ENCODE assay signal across 9 mouse cellular contexts in the genomic region with DNA sequence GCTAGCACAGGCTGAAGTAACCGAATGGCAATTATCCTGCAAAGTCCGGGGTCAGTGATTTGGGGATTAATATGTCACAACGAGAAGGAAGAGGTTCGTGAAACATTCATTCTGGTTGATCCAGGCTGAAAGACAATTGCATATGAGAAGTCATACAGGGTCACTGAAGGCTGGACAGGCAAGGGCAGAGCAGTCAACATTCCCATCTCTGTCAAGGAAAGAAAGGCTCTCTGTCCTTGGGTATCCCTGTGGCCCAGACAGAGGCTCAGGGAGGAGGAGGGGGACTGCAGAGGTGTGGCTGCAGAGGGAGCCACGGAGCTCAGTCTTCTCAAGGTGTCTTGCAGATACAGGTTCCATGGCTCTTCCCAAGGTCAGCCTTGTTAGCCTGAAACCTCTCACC.
DNase-seq lines count a peak whose midpoint lies in the region; ATAC-seq and TF ChIP-seq lines count a peak whose summit lies in the region.
"Had no signal": no experiment of that assay in that cellular context is flagged by ENCODE, and none has a peak within 500 bp of the region (broad histone marks: within the 10 kb centered on the region; RNA-seq: fewer than 3 reads in every experiment).

No protein-coding gene starts in this region.

- ATAC-seq in forebrain, embryonic 14.5 days = no peak
- ATAC-seq in intestine, postnatal 0 days = no peak
- ATAC-seq in midbrain, embryonic 15.5 days (replicated peaks) = no peak

- intact Hi-C loops in left cerebral cortex, adult 2 months (cut with DNase I) = no loop called here
- intact Hi-C loops in left cerebral cortex, postnatal 25 days (cut with DNase I) = loop anchor here (10.0 kb wide), 1 partner anchor 213 kb away; no protein-coding TSS in a partner anchor

- H3K9ac ChIP-seq in forebrain, embryonic 14.5 days (ENCODE audit: low read length) = no peak overlapping the region
- no peak overlapping the region for H3K9ac ChIP-seq in intestine, postnatal 0 days (ENCODE audit: low read depth, low read length)
- H3K9ac ChIP-seq in midbrain, embryonic 15.5 days = no peak overlapping the region; the same call in 1 of the 2 replicates
- H3K9ac ChIP-seq: liver, embryonic 15.5 days had no signal

- no peaks in the 10 kb centered on the region for H3K36me3 ChIP-seq in forebrain, embryonic 14.5 days (ENCODE audit: control insufficient read depth, insufficient read depth, low read length)
- no peaks in the 10 kb centered on the region for H3K36me3 ChIP-seq in intestine, postnatal 0 days (ENCODE audit: control insufficient read depth, insufficient read depth)
- no peaks in the 10 kb centered on the region for H3K36me3 ChIP-seq in midbrain, embryonic 15.5 days (replicated peaks)
- H3K36me3 ChIP-seq: liver, embryonic 15.5 days had no signal

- H3K4me2 ChIP-seq in forebrain, embryonic 14.5 days (ENCODE audit: low read length) = no peak overlapping the region
- peak overlapping the region; percentile 17; the same call in 1 of the 2 replicates for H3K4me2 ChIP-seq in intestine, postnatal 0 days (replicated peaks; ENCODE audit: low read depth)
- no peak overlapping the region for H3K4me2 ChIP-seq in midbrain, embryonic 15.5 days

- no peak for DNase-seq in left cerebral cortex, adult 2 months (ENCODE audit: extremely low spot score in 1 of 2, low spot score in 2 of 2)
- DNase-seq in left cerebral cortex, adult 8-10 months (ENCODE audit: low spot score in 2 of 2) = no peak
- no peak for DNase-seq in forebrain, embryonic 14.5 days (ENCODE audit: low spot score)
- DNase-seq in left cerebral cortex, postnatal 25 days (ENCODE audit: low spot score in 2 of 2) = no peak
- DNase-seq in urinary bladder, postnatal 25 days (ENCODE audit: low spot score) = no peak
- no peak for DNase-seq in retina, embryonic 14.5 days (ENCODE audit: low spot score)

- WGBS in forebrain, embryonic 14.5 days = 36% methylated on average over 5 of the region's 5 CpGs
- WGBS in intestine, postnatal 0 days = 32% methylated on average over 5 of the region's 5 CpGs
- WGBS in midbrain, embryonic 15.5 days = 23% methylated on average over 5 of the region's 5 CpGs

- H3K4me3 ChIP-seq in left cerebral cortex, adult 2 months = no peak overlapping the region
- H3K4me3 ChIP-seq in forebrain, embryonic 14.5 days (ENCODE audit: low read depth, low read length) = no peak overlapping the region
- H3K4me3 ChIP-seq in intestine, postnatal 0 days (ENCODE audit: low read depth, low read length) = no peak overlapping the region
- H3K4me3 ChIP-seq in midbrain, embryonic 15.5 days = no peak overlapping the region
- H3K4me3 ChIP-seq: liver, embryonic 15.5 days had no signal

- H3K9me3 ChIP-seq in forebrain, embryonic 14.5 days (replicated peaks; ENCODE audit: control insufficient read depth, low read length) = no peaks in the 10 kb centered on the region
- H3K9me3 ChIP-seq in intestine, postnatal 0 days (ENCODE audit: control insufficient read depth) = no peaks in the 10 kb centered on the region
- H3K9me3 ChIP-seq in midbrain, embryonic 15.5 days = no peaks in the 10 kb centered on the region
- H3K9me3 ChIP-seq: liver, embryonic 15.5 days had no signal

- peaks cover 74% of the 10 kb centered on the region for H3K4me1 ChIP-seq in forebrain, embryonic 14.5 days (ENCODE audit: control insufficient read depth, insufficient read depth, low read length)
- H3K4me1 ChIP-seq in intestine, postnatal 0 days (replicated peaks; ENCODE audit: control insufficient read depth, insufficient read depth, low read length) = peaks cover 55% of the 10 kb centered on the region
- peaks cover 80% of the 10 kb centered on the region for H3K4me1 ChIP-seq in midbrain, embryonic 15.5 days

- H3K27me3 ChIP-seq in forebrain, embryonic 14.5 days (replicated peaks; ENCODE audit: control insufficient read depth, insufficient read depth, low read length) = no peaks in the 10 kb centered on the region
- H3K27me3 ChIP-seq in intestine, postnatal 0 days (replicated peaks; ENCODE audit: control insufficient read depth, insufficient read depth, low read length) = no peaks in the 10 kb centered on the region
- H3K27me3 ChIP-seq in midbrain, embryonic 15.5 days (replicated peaks) = no peaks in the 10 kb centered on the region
- H3K27me3 ChIP-seq: liver, embryonic 15.5 days had no signal

- peak overlapping the region; percentile 55; the same call in 1 of the 2 replicates for H3K27ac ChIP-seq in left cerebral cortex, adult 2 months
- H3K27ac ChIP-seq in forebrain, embryonic 14.5 days (ENCODE audit: low read depth, low read length) = peak overlapping the region; percentile 90
- peak overlapping the region; percentile 79 for H3K27ac ChIP-seq in intestine, postnatal 0 days (ENCODE audit: low read depth, low read length)
- H3K27ac ChIP-seq in midbrain, embryonic 15.5 days = peak overlapping the region; percentile 95

- no peak for TF ChIP-seq CTCF in left cerebral cortex, adult 2 months (IDR thresholded peaks at IDR 0.05)
- TF ChIP-seq CTCF in intestine, postnatal 0 days (IDR thresholded peaks at IDR 0.05; ENCODE audit: low read depth) = peak; percentile 20; the same call in 1 of the 2 replicates
